Mouse (Mus musculus) colon, adult 2 months (tissue): Measurements from ENCODE around the gene Cox8c. TPM values are rescaled to one million over a fixed set of nuclear protein-coding genes. Genes with fewer than 3 reads are reported as not detected.

Experiments used
- polyA plus RNA-seq: library from polyadenylated mRNA; depleted of rRNA; stranded (reverse); fragments of >200 nt; gene quantifications from 2 replicates; pipeline ENCODE4 v1.2.3, GENCODE M21; 2012; rRNA removed

Cox8c gene
- not detected in 2 replicates for polyA plus RNA-seq

DNA sequence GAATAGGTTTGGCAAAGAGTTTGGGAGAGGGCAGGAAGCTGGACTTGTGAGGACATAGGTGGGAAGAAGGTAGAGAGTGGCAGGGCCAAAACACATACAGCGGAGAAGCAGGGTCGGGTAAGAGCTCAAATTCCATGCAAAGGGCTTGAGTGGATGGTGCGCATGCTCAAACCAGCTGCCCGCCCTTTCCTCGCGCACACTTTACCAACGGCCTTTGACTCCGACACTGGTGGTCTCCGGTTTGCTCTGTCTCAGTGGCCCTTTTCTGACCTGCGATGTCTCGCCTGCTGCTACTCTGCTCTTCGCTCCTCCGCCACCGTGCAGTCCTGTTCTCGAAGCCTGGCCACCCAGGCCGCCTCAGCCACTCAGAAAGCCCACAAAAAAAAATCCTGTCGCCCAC, at the start of gene Cox8c:
Gene Cox8c (plus strand): TSS at position 226 of the 400 bp plus-strand sequence.

DNA sequence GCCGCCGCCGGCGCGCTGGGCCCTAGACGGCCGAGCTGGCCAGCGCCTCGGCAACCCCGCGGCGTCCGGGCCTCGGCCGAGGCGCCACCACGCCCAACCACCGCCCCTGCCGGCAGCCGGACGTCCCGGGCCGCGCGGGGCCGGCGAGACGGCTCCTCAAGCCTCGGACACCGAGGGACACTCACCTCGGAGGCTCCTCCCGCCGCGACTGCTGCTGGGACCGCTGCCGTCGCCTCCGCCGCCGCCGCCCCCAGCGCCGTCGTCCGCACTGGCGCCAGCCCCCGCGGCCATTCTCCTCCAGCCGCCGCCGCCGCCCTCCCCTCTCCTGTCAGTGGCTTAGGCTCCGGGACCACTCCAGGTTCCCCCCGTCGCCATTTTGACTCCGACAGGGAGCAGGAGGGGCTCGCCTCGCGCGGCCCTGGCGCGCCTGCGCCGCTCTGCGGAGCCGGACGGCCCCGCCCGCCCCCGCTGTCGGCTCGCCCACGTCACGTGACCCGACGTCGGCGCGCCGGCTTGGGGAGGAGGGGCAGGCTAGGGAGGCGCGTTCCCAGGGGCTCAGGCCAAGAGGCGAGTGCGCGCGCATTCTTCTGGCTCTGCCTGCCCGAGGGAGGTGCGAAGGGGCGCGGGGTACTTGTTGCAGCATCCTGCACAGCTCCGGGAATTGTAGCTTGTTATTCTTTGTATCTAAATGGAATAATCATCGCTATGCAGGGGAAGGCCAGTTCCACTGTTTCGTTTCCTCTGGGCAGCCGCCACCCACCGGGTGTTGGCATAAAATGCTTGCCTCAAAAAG, 20.9 kb upstream of the Cox8c start, which contains the start of gene Btbd7:
Gene Btbd7 (minus strand): TSS at position 441 of the 793 bp plus-strand sequence.

DNA sequence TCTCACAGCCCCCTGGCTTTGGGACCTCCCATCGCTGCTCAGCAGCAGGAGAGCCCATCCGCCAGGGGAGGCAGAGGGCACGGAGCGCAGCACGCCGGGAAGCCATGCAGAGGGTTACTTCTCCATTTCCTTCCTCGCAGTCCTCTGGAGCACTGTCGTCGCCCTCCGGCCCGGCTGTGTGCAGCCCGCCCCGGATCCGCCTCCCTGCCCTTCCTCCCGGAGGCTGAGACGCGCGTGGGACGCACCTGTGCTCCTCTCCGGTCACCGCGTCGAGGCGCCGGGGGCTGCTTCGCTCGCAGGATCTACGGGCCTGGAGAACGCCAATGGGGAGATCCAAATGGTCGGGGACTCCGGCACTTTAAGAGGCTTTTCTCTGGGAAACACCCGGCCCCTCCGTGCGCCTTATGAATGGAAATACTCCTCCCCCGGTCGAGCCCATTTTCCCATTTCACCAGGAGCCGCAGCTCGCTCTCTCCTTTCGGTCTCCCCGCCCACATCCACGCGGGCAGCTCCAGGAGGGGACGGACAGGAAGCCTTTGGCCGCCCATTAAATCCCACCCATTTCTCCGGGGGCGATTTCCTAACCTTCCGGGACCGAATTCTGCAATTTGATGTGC, 49.8 kb downstream of the Cox8c start, which contains the start of gene Unc79:
Gene Unc79 (plus strand): TSS at position 82 of the 617 bp plus-strand sequence.

Other genes with a start within 250 kb of the Cox8c start
- 149 and 151 TPM in 2 replicates for gene Itpk1, start 194.4 kb upstream of the Cox8c start, polyA plus RNA-seq
- gene Moap1, start 155.7 kb upstream of the Cox8c start, polyA plus RNA-seq: 0.41 and 1.4 TPM in 2 replicates
- 1.7 and 1.9 TPM in 2 replicates for gene Tmem251, start 155.6 kb upstream of the Cox8c start, polyA plus RNA-seq
- not detected in 2 replicates for gene Gm28051, start 141.6 kb upstream of the Cox8c start, polyA plus RNA-seq
- 21.5 and 28.7 TPM in 2 replicates for gene Gon7, start 141.5 kb upstream of the Cox8c start, polyA plus RNA-seq
- gene Ubr7, start 141.3 kb upstream of the Cox8c start, polyA plus RNA-seq: 9.5 and 9.7 TPM in 2 replicates
- gene Gm20604, start 140.6 kb upstream of the Cox8c start, polyA plus RNA-seq: 2.1 and 2.3 TPM in 2 replicates
- 13.0 and 13.8 TPM in 2 replicates for gene Btbd7, start 20.8 kb upstream of the Cox8c start, polyA plus RNA-seq
- 0.82 and 0.94 TPM in 2 replicates for gene Unc79, start 49.5 kb downstream of the Cox8c start, polyA plus RNA-seq